Mouse (Mus musculus): Measurements from ENCODE around the gene Myf5. TPM values are rescaled to one million over a fixed set of nuclear protein-coding genes. Genes with fewer than 3 reads are reported as not detected.

Myf5 gene
- polyA plus RNA-seq (2015; fragmentation: Nextera tagmentation; extraction: Ambion mirVana) = not detected in 2 replicates

- Histone ChIP-seq H3K9me3 (no peaks in the 10 kb centered on the region), H3K27me3 (replicated peaks) (no peaks in the 10 kb centered on the region), H3K9ac (no peak within 1 kb of the TSS), H3K36me3 (replicated peaks) (no peaks in the 10 kb centered on the region), H3K4me3 (no peak within 1 kb of the TSS), H3K27ac (no peak within 1 kb of the TSS), H3K4me2 (no peak within 1 kb of the TSS), H3K4me1 (no peaks in the 10 kb centered on the region)
- no peak for ATAC-seq (replicated peaks)
- 84% methylated on average over 8 of the region's 8 CpGs for WGBS
These were observed at the start of gene Myf5 for GRCm38 (mm10) chr10:107485870-107486269. Gene Myf5 (minus strand): TSS chr10:107486134.

GRCm38 (mm10) chr10:107528758-107529157, 42.8 kb upstream of the Myf5 start:
- no peaks in the 10 kb centered on the region for H3K4me1 ChIP-seq
- ATAC-seq (replicated peaks) = no peak
- 82% methylated on average over 1 of the region's 1 CpGs for WGBS
- no peak overlapping the region for H3K4me2 ChIP-seq
- no peak overlapping the region for H3K27ac ChIP-seq
- H3K9ac ChIP-seq = no peak overlapping the region
- H3K4me3 ChIP-seq = no peak overlapping the region
- H3K9me3 ChIP-seq = no peaks in the 10 kb centered on the region
- no peaks in the 10 kb centered on the region for H3K36me3 ChIP-seq (replicated peaks)
- H3K27me3 ChIP-seq (replicated peaks) = no peaks in the 10 kb centered on the region

GRCm38 (mm10) chr10:107519216-107519615, 33.3 kb upstream of the Myf5 start:
- Histone ChIP-seq H3K4me2 (no peak overlapping the region), H3K4me3 (no peak overlapping the region), H3K9ac (no peak overlapping the region), H3K27ac (no peak overlapping the region), H3K4me1 (no peaks in the 10 kb centered on the region), H3K9me3 (no peaks in the 10 kb centered on the region), H3K36me3 (replicated peaks) (no peaks in the 10 kb centered on the region), H3K27me3 (replicated peaks) (no peaks in the 10 kb centered on the region)
- 82% methylated on average over 5 of the region's 5 CpGs for WGBS
- ATAC-seq (replicated peaks) = no peak

- Histone ChIP-seq H3K9me3 (no peaks in the 10 kb centered on the region), H3K27ac (no peak overlapping the region), H3K36me3 (replicated peaks) (no peaks in the 10 kb centered on the region), H3K4me3 (no peak overlapping the region), H3K4me2 (no peak overlapping the region), H3K27me3 (replicated peaks) (no peaks in the 10 kb centered on the region), H3K9ac (no peak overlapping the region), H3K4me1 (no peaks in the 10 kb centered on the region)
- no peak for ATAC-seq (replicated peaks)
- WGBS = 82% methylated on average over 7 of the region's 7 CpGs
These were observed 30.7 kb upstream of the Myf5 start for GRCm38 (mm10) chr10:107516641-107517040.

GRCm38 (mm10) chr10:107514735-107515134, 28.8 kb upstream of the Myf5 start:
- no peak for ATAC-seq (replicated peaks)
- H3K27me3 ChIP-seq (replicated peaks) = no peaks in the 10 kb centered on the region
- H3K9ac ChIP-seq = no peak overlapping the region
- no peaks in the 10 kb centered on the region for H3K9me3 ChIP-seq
- H3K4me3 ChIP-seq = no peak overlapping the region
- H3K36me3 ChIP-seq (replicated peaks) = no peaks in the 10 kb centered on the region
- no peak overlapping the region for H3K4me2 ChIP-seq
- WGBS = 88% methylated on average over 7 of the region's 7 CpGs
- no peaks in the 10 kb centered on the region for H3K4me1 ChIP-seq
- no peak overlapping the region for H3K27ac ChIP-seq

GRCm38 (mm10) chr10:107506397-107506796, 20.5 kb upstream of the Myf5 start:
- Histone ChIP-seq H3K4me2 (no peak overlapping the region), H3K9ac (no peak overlapping the region), H3K27me3 (replicated peaks) (no peaks in the 10 kb centered on the region), H3K9me3 (no peaks in the 10 kb centered on the region), H3K27ac (no peak overlapping the region), H3K4me3 (no peak overlapping the region), H3K36me3 (replicated peaks) (no peaks in the 10 kb centered on the region), H3K4me1 (no peaks in the 10 kb centered on the region)
- 82% methylated on average over 2 of the region's 2 CpGs for WGBS
- no peak for ATAC-seq (replicated peaks)

- H3K9me3 ChIP-seq = no peaks in the 10 kb centered on the region
- no peak overlapping the region for H3K9ac ChIP-seq
- WGBS = 80% methylated on average over 4 of the region's 4 CpGs
- ATAC-seq (replicated peaks) = no peak
- H3K4me1 ChIP-seq = no peaks in the 10 kb centered on the region
- no peaks in the 10 kb centered on the region for H3K27me3 ChIP-seq (replicated peaks)
- H3K27ac ChIP-seq = no peak overlapping the region
- H3K4me3 ChIP-seq = no peak overlapping the region
- H3K36me3 ChIP-seq (replicated peaks) = no peaks in the 10 kb centered on the region
- H3K4me2 ChIP-seq = no peak overlapping the region
These were observed 17.5 kb upstream of the Myf5 start for GRCm38 (mm10) chr10:107503430-107503829.

GRCm38 (mm10) chr10:107502193-107502592, 16.3 kb upstream of the Myf5 start:
- H3K9ac ChIP-seq = no peak overlapping the region
- H3K4me3 ChIP-seq = no peak overlapping the region
- H3K27me3 ChIP-seq (replicated peaks) = no peaks in the 10 kb centered on the region
- no peak overlapping the region for H3K27ac ChIP-seq
- H3K9me3 ChIP-seq = no peaks in the 10 kb centered on the region
- 95% methylated on average over 7 of the region's 7 CpGs for WGBS
- H3K4me1 ChIP-seq = no peaks in the 10 kb centered on the region
- no peaks in the 10 kb centered on the region for H3K36me3 ChIP-seq (replicated peaks)
- H3K4me2 ChIP-seq = no peak overlapping the region
- no peak for ATAC-seq (replicated peaks)

- no peak overlapping the region for H3K9ac ChIP-seq
- no peak overlapping the region for H3K4me3 ChIP-seq
- 91% methylated on average over 7 of the region's 7 CpGs for WGBS
- H3K27me3 ChIP-seq (replicated peaks) = no peaks in the 10 kb centered on the region
- no peaks in the 10 kb centered on the region for H3K4me1 ChIP-seq
- no peak overlapping the region for H3K4me2 ChIP-seq
- H3K36me3 ChIP-seq (replicated peaks) = no peaks in the 10 kb centered on the region
- no peaks in the 10 kb centered on the region for H3K9me3 ChIP-seq
- no peak overlapping the region for H3K27ac ChIP-seq
- no peak for ATAC-seq (replicated peaks)
These were observed 13.7 kb upstream of the Myf5 start for GRCm38 (mm10) chr10:107499656-107500055.

- 90% methylated on average over 1 of the region's 1 CpGs for WGBS
- H3K4me2 ChIP-seq = no peak overlapping the region
- ATAC-seq (replicated peaks) = no peak
- no peak overlapping the region for H3K27ac ChIP-seq
- H3K9me3 ChIP-seq = no peaks in the 10 kb centered on the region
- H3K4me3 ChIP-seq = no peak overlapping the region
- H3K9ac ChIP-seq = no peak overlapping the region
- H3K36me3 ChIP-seq (replicated peaks) = no peaks in the 10 kb centered on the region
- H3K4me1 ChIP-seq = no peaks in the 10 kb centered on the region
- H3K27me3 ChIP-seq (replicated peaks) = no peaks in the 10 kb centered on the region
These were observed 10.5 kb upstream of the Myf5 start for GRCm38 (mm10) chr10:107496402-107496801.

- Histone ChIP-seq H3K4me1 (no peaks in the 10 kb centered on the region), H3K9ac (no peak within 1 kb of the TSS), H3K36me3 (replicated peaks) (no peaks in the 10 kb centered on the region), H3K27me3 (replicated peaks) (no peaks in the 10 kb centered on the region), H3K4me2 (peak within 1 kb of the TSS; percentile 49), H3K4me3 (peak within 1 kb of the TSS; percentile 31), H3K9me3 (no peaks in the 10 kb centered on the region), H3K27ac (no peak within 1 kb of the TSS)
- WGBS = 91% methylated on average over 6 of the region's 6 CpGs
- no peak for ATAC-seq (replicated peaks)
These were observed 8.6 kb upstream of the Myf5 start, which contains the start of gene Myf6 for GRCm38 (mm10) chr10:107494568-107494967. Gene Myf6 (minus strand): TSS chr10:107494737.

- Histone ChIP-seq H3K9ac (no peak overlapping the region), H3K4me3 (peak overlapping the region; percentile 31), H3K4me1 (no peaks in the 10 kb centered on the region), H3K27ac (no peak overlapping the region), H3K36me3 (replicated peaks) (no peaks in the 10 kb centered on the region), H3K4me2 (peak overlapping the region; percentile 49), H3K27me3 (replicated peaks) (no peaks in the 10 kb centered on the region), H3K9me3 (no peaks in the 10 kb centered on the region)
- ATAC-seq (replicated peaks) = peak; percentile 84
- WGBS = 44% methylated on average over 20 of the region's 20 CpGs
These were observed 7.9 kb upstream of the Myf5 start for GRCm38 (mm10) chr10:107493580-107494474.

All from midbrain, embryonic 15.5 days (tissue).